Mouse (Mus musculus) megakaryocyte-erythroid progenitor cell, adult 5-6 weeks (primary cell): ENCODE data around the gene Rgcc. TPM values are rescaled to one million over a fixed set of nuclear protein-coding genes. Genes with fewer than 3 reads are reported as not detected.

ENCODE experiments used
- ATAC-seq: replicated peaks from 2 replicates; pipeline ENCODE4 v1.8.0; 2016; ENCODE audit warnings: mild to moderate bottlenecking, inconsistent platforms; ENCODE audit not compliant: severe bottlenecking, poor library complexity, low FRiP score, low TSS enrichment
- total RNA-seq, 2 experiments: library from RNA; stranded (forward) in 1 of 2; stranded (reverse) in 1 of 2; fragments of 200-1000, 215-1000 nt in 1 of 2; fragments of >200 nt in 1 of 2; fragmentation: Nextera tagmentation in 1 of 2; gene quantifications; 2 replicates each; pipeline ENCODE4 v1.2.3; 2014 to 2017

Rgcc gene
- total RNA-seq, 2 experiments from 2014 or later: 30.4 to 39.4 TPM

DNA sequence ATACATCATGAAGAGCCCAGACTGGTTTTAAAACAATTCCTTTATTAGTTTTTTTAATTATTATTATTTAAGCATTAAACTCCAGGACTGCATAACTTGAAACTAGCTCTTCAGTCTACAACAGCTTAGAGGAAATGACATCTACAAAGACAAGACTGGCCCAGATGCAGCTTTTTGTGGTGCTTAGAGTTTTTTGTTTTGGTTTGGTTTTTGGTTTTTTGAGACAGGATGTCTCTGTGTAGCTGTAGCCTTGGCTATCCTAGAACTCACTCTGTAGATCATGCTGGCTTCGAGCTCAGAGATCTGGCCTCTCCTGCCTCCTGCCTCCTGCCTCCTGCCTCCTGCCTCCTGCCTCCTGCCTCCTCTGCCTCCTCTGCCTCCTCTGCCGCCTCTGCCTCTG lies 45.7 kb downstream of the Rgcc start:
- no peak for ATAC-seq

DNA sequence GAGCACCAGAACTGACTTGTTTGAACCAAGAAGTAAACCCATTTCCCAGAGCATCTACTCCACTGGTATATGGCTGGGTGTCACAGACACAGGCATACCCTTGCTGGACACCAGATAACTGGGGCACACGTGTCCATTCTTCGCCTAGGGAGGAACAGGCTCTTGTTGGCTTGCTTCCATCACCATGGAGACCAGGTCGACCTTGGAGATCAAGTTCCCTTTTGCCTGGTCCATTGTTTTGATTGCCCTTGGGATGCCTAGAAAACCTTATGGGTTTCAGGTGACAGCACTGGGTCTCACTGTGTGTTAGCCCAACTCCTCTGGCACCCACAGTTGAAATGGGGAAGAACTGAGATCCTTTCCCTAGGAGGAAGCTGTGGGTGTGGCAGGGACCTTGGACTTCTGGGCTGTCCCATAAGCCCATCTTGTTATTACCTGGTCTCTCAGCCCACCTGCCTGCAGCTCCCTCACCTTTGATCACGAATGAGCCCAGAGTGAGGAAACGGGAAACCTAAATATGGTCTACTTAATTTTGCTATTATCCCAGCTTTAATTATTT lies 49.6 kb downstream of the Rgcc start:
- no peak for ATAC-seq

DNA sequence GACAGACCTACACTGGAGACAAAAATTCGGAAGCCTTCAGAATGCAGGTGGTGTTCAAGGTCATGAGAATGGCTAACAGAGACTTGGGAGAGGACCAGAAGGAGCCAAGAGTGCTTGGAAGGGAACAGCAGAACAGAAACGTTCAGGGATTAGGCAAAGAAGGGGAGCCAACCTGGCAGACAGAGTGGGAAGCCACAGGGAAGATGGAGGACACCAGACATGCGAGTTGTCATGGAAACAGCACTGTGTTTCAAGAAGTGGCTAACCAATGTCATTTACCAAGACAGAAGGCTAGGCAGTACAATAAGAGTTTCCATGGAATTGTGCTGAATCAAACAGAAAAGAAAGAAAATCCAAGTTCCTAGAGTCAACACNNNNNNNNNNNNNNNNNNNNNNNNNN lies 56.9 kb downstream of the Rgcc start:
- no peak for ATAC-seq

DNA sequence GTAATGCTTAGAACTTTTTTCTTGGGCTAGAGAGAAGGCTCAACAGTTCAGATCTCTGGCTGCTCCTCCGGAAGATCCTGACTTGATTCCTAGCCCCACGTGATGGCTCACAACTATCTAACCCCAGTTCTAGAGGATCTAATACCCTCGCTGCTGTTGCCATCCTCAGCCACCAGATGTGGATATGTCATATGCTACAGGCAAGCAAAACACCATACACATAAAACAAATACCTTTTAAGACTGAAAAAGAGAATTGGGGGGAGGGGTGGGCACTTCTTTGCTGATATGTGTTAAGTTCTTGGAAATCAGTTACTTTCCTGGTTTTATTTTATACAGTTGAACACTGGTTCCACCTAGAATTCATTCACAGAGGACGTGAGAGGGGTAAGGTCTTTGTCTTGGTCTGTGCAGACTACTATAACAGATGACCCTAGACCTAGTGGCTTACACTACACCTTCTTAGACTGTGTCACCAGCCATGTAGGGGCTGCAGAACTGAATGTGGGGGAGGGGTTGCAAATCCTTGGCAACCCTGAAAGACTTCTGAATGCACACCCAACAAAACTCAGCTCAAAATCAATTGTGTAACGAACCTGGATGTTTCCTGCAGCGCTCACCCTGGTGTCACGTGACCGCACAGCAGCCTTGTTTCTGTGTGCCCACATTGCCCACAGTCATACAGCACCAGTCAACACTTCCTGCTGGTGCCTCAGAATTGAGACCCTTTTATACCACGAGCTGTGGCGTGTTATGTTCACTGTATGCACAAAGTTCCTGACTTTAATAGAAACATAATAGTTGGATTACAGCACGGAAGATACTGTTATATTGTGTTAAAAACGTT lies 58.2 kb downstream of the Rgcc start:
- ATAC-seq: peak; percentile 89

DNA sequence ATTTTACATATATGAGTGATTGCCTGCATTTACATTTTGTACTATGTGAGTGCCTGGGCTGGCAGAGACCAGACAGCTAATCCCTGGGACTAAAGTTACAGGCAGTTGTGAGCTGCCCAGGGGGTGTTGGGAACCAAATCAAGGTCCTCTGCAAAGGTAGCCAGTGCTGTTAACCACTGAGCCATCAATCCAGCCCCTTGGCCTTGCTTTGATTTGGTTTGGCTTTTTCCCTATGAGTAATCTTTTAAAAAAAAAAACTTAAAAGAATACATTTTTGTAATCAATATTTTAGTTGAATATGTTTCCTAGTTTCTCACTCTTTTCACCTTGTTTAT lies 59.1 kb downstream of the Rgcc start:
- ATAC-seq: no peak

DNA sequence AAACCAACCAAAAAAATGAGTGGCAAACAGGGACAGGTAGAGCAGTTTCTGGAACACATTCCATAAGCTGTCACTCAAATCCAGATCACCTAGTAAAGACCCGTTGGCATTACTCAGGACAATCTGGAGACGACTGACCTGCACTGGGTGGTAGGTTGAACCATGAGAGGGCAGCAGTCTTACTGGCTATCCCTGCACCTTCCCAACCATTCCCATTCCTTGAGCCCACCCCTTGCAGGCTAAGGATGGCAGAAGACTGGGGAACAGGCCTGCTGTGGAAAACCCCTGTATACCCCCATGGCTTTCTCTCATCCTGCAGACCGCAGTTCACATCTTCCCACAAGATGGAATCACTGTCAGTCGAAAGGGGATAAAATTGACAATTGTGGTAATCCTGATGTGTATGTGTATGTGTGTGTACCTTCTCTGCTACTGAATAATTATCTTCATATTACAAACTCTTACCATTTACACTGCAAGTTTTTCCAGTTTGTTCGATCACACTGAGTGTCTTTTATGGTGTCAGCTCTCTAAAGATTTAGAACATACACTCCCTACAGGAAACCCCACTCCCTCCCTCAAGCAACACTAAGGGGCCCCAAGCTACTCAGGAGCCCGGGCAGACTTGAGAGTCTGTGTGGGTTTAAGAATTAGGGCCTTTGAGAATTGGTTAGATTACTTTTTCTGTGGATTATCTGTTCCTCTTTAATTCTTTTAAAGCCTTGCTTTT lies 59.6 kb downstream of the Rgcc start:
- no peak for ATAC-seq

DNA sequence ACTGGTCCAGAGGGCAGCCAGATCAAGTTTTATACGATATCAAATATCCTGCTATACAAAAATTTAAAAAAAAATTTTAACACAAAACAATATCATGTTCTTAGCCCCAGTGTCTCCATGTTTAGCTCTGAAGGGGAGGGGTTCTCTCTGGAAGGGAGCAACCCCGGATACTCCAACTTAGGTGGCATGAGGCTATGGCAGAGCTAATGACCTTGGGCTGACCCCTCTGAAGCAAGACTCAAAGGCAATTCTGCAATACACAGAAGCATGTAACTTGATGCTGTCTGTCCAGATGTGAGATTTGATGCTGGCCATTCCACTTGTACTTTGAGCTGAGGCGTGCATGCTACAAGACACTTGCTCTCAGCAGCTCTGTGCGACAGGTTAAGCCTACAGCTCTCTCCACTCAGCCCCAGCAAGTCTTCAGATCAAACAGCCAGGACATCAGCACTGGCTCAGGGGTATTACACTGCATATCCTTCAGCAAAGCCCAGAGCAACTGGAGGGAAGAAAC lies 60.3 kb downstream of the Rgcc start:
- no peak for ATAC-seq

DNA sequence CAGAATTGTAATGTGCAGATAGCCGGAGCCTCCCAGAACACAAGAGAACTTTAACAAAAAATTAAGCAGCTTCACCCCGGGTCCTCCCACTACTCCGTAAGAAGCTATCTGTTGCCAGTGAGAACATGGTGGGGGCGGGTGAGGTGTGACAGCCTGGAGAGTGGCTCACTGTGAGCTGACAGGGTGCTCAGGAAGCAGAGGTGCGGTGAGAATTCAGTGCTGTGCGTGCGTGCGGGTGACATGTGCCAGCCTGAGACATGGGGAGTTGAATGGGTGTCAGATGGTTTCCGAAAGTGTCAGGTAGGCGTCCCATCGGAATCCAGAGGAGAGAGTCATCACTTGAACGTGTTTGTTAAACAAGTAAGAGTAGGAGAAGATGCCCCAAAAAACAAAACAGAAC lies 62.0 kb downstream of the Rgcc start:
- no peak for ATAC-seq

Other genes starting within 250 kb of the Rgcc start
- gene Zfp957, start 54.3 kb downstream of the Rgcc start, total RNA-seq (2014; fragmentation: Nextera tagmentation): not detected in 2 replicates
- not detected in 2 replicates for gene Zfp957, start 54.3 kb downstream of the Rgcc start, total RNA-seq (2017)
- 40.3 and 50.0 TPM in 2 replicates for gene Naa16, start 89.1 kb upstream of the Rgcc start, total RNA-seq (2014; fragmentation: Nextera tagmentation)
- 34.0 and 47.1 TPM in 2 replicates for gene Naa16, start 89.1 kb upstream of the Rgcc start, total RNA-seq (2017)
- gene Mtrf1, start 96.1 kb upstream of the Rgcc start, total RNA-seq (2014; fragmentation: Nextera tagmentation): 6.4 and 7.3 TPM in 2 replicates
- 14.6 and 16.8 TPM in 2 replicates for gene Mtrf1, start 96.1 kb upstream of the Rgcc start, total RNA-seq (2017)
- gene Kbtbd7, start 124.9 kb upstream of the Rgcc start, total RNA-seq (2014; fragmentation: Nextera tagmentation): 3.7 and 5.7 TPM in 2 replicates
- 9.7 and 10.5 TPM in 2 replicates for gene Kbtbd7, start 124.9 kb upstream of the Rgcc start, total RNA-seq (2017)
- gene Kbtbd6, start 150.2 kb upstream of the Rgcc start, total RNA-seq (2014; fragmentation: Nextera tagmentation): 3.3 and 4.0 TPM in 2 replicates
- gene Kbtbd6, start 150.2 kb upstream of the Rgcc start, total RNA-seq (2017): 4.4 and 5.1 TPM in 2 replicates
- 51.9 and 58.5 TPM in 2 replicates for gene Elf1, start 179.5 kb upstream of the Rgcc start, total RNA-seq (2014; fragmentation: Nextera tagmentation)
- gene Elf1, start 179.5 kb upstream of the Rgcc start, total RNA-seq (2017): 111 and 178 TPM in 2 replicates
- gene Wbp4, start 179.9 kb upstream of the Rgcc start, total RNA-seq (2014; fragmentation: Nextera tagmentation): 26.9 and 33.8 TPM in 2 replicates
- 57.3 and 94.9 TPM in 2 replicates for gene Wbp4, start 179.9 kb upstream of the Rgcc start, total RNA-seq (2017)